7 mouse cellular contexts compared by ENCODE assay signal in the genomic region with DNA sequence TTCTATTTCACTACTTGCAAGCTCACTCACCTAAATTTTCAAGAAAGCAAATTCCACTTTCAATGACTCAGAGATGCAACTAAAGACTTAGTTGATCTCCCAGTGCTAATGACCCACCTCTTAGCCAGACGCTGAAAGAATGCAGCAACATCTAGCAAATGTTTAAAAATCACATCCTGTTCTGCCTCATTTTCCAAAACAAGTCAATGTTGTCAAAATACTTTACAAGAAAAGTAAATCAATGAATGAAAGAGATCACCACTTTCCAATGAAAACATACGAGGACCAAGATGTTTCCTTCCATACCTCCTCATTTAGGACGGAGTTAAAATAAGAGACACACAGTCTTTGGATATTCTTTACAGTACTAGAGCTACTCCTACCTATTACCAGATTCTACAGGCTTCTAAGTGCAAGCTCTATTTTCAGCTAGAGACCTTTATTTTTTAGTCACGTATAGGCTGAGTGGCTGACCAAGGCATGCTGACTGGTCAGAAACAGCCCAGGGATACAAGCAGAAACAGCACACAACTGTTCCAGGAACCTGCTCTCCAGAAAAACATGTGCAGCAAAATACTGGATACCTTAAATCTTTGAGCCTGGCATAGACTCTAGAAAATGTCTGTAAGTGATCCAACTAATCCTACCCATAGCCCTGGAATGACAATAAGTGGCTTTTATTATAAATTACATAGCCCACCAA.
A peak's percentile ranks its signal among the peaks of the same experiment; 100 is the strongest.
DNase-seq lines count a peak whose midpoint lies in the region; ATAC-seq lines count a peak whose summit lies in the region.

No protein-coding gene starts in this region.

- H3K27me3 ChIP-seq in lung, embryonic 15.5 days = no peaks in the 10 kb centered on the region
- no peaks in the 10 kb centered on the region for H3K27me3 ChIP-seq in embryonic facial prominence, embryonic 15.5 days
- H3K27me3 ChIP-seq in liver, embryonic 15.5 days = peaks cover 53% of the 10 kb centered on the region

- H3K4me2 ChIP-seq in lung, embryonic 15.5 days = peak overlapping the region; percentile 72
- H3K4me2 ChIP-seq in embryonic facial prominence, embryonic 15.5 days (replicated peaks) = peak overlapping the region; percentile 59; the same call in 1 of the 2 replicates
- peak overlapping the region; percentile 69 for H3K4me2 ChIP-seq in liver, embryonic 15.5 days

- H3K27ac ChIP-seq in lung, embryonic 15.5 days = peak overlapping the region; percentile 77
- no peak overlapping the region for H3K27ac ChIP-seq in embryonic facial prominence, embryonic 15.5 days (replicated peaks)
- peak overlapping the region; percentile 35; the same call in 1 of the 2 replicates for H3K27ac ChIP-seq in liver, embryonic 15.5 days (replicated peaks)

- no peak overlapping the region for H3K9ac ChIP-seq in lung, embryonic 15.5 days
- H3K9ac ChIP-seq in embryonic facial prominence, embryonic 15.5 days = no peak overlapping the region
- no peak overlapping the region for H3K9ac ChIP-seq in liver, embryonic 15.5 days

- no peak for DNase-seq in lung, postnatal 25 days (ENCODE audit: low spot score)
- DNase-seq in NIH3T3 (ENCODE audit: low read depth) = peak; percentile 59
- DNase-seq in cerebellum, postnatal 10 days = no peak
- no peak for DNase-seq in thymus, postnatal 14 days

- peaks cover 40% of the 10 kb centered on the region for H3K4me1 ChIP-seq in lung, embryonic 15.5 days
- peaks cover 22% of the 10 kb centered on the region for H3K4me1 ChIP-seq in embryonic facial prominence, embryonic 15.5 days
- H3K4me1 ChIP-seq in liver, embryonic 15.5 days (replicated peaks) = peaks cover 35% of the 10 kb centered on the region

- no peaks in the 10 kb centered on the region for H3K9me3 ChIP-seq in lung, embryonic 15.5 days
- no peaks in the 10 kb centered on the region for H3K9me3 ChIP-seq in embryonic facial prominence, embryonic 15.5 days (replicated peaks)
- H3K9me3 ChIP-seq in liver, embryonic 15.5 days (replicated peaks) = no peaks in the 10 kb centered on the region

- 36% methylated on average over 4 of the region's 4 CpGs for WGBS in lung, embryonic 15.5 days
- 59% methylated on average over 4 of the region's 4 CpGs for WGBS in embryonic facial prominence, embryonic 15.5 days
- 27% methylated on average over 4 of the region's 4 CpGs for WGBS in liver, embryonic 15.5 days (ENCODE audit: insufficient replicate concordance)

- H3K4me3 ChIP-seq in lung, embryonic 15.5 days = peak overlapping the region; percentile 42
- H3K4me3 ChIP-seq in embryonic facial prominence, embryonic 15.5 days (replicated peaks) = peak overlapping the region; percentile 49
- H3K4me3 ChIP-seq in liver, embryonic 15.5 days (replicated peaks) = peak overlapping the region; percentile 59

- H3K36me3 ChIP-seq in lung, embryonic 15.5 days = no peaks in the 10 kb centered on the region
- no peaks in the 10 kb centered on the region for H3K36me3 ChIP-seq in embryonic facial prominence, embryonic 15.5 days
- H3K36me3 ChIP-seq in liver, embryonic 15.5 days (replicated peaks) = no peaks in the 10 kb centered on the region

- ATAC-seq in lung, embryonic 15.5 days (ENCODE audit: borderline replicate concordance, extremely low read depth, low FRiP score, low TSS enrichment) = no peak
- ATAC-seq in embryonic facial prominence, embryonic 15.5 days (ENCODE audit: insufficient number of reproducible peaks, low FRiP score, low TSS enrichment, low read depth) = no peak
- ATAC-seq in liver, embryonic 15.5 days (ENCODE audit: insufficient read depth) = no peak
